Mouse (Mus musculus): ENCODE measurements around the gene Wdr24. TPM values are rescaled to one million over a fixed set of nuclear protein-coding genes. Genes with fewer than 3 reads are reported as not detected.

The Wdr24 gene
- 16.5 and 17.6 TPM in 2 replicates for total RNA-seq (2017)

- ATAC-seq (replicated peaks in 1 of 2; ENCODE audit: insufficient read depth in 1 of 2, low FRiP score in 2 of 2, low TSS enrichment in 1 of 2, low read depth in 1 of 2, poor library complexity in 2 of 2, severe bottlenecking in 2 of 2), result peak; percentile 68 to 78; a peak in 3 of 4 replicates
Measured at GRCm38 (mm10) chr17:25823452-25823851, at the start of gene Wdr24. Wdr24 (plus strand) TSS chr17:25823627.

GRCm38 (mm10) chr17:25775318-25776062, 47.9 kb upstream of the Wdr24 start:
- ATAC-seq (replicated peaks in 1 of 2; ENCODE audit: insufficient read depth in 1 of 2, low FRiP score in 2 of 2, low TSS enrichment in 1 of 2, low read depth in 1 of 2, poor library complexity in 2 of 2, severe bottlenecking in 2 of 2), result no peak

GRCm38 (mm10) chr17:25777948-25778347, 45.5 kb upstream of the Wdr24 start:
- no peak for ATAC-seq (replicated peaks in 1 of 2; ENCODE audit: insufficient read depth in 1 of 2, low FRiP score in 2 of 2, low TSS enrichment in 1 of 2, low read depth in 1 of 2, poor library complexity in 2 of 2, severe bottlenecking in 2 of 2)

- no peak for ATAC-seq (replicated peaks in 1 of 2; ENCODE audit: insufficient read depth in 1 of 2, low FRiP score in 2 of 2, low TSS enrichment in 1 of 2, low read depth in 1 of 2, poor library complexity in 2 of 2, severe bottlenecking in 2 of 2)
Measured at GRCm38 (mm10) chr17:25781339-25781738, 42.1 kb upstream of the Wdr24 start.

GRCm38 (mm10) chr17:25783086-25783485, 40.3 kb upstream of the Wdr24 start:
- ATAC-seq (replicated peaks in 1 of 2; ENCODE audit: insufficient read depth in 1 of 2, low FRiP score in 2 of 2, low TSS enrichment in 1 of 2, low read depth in 1 of 2, poor library complexity in 2 of 2, severe bottlenecking in 2 of 2), result no peak

- no peak for ATAC-seq (replicated peaks in 1 of 2; ENCODE audit: insufficient read depth in 1 of 2, low FRiP score in 2 of 2, low TSS enrichment in 1 of 2, low read depth in 1 of 2, poor library complexity in 2 of 2, severe bottlenecking in 2 of 2)
Measured at GRCm38 (mm10) chr17:25783861-25784574, 39.4 kb upstream of the Wdr24 start.

GRCm38 (mm10) chr17:25785281-25785745, 38.1 kb upstream of the Wdr24 start, which contains the start of gene Haghl:
Haghl (minus strand) TSS chr17:25785673.
- peak; percentile 86 to 88 for ATAC-seq (replicated peaks in 1 of 2; ENCODE audit: insufficient read depth in 1 of 2, low FRiP score in 2 of 2, low TSS enrichment in 1 of 2, low read depth in 1 of 2, poor library complexity in 2 of 2, severe bottlenecking in 2 of 2)

GRCm38 (mm10) chr17:25786280-25786679, 37.1 kb upstream of the Wdr24 start, which contains the start of gene Ccdc78:
Ccdc78 (plus strand) TSS chr17:25786580.
- ATAC-seq (replicated peaks in 1 of 2; ENCODE audit: insufficient read depth in 1 of 2, low FRiP score in 2 of 2, low TSS enrichment in 1 of 2, low read depth in 1 of 2, poor library complexity in 2 of 2, severe bottlenecking in 2 of 2), result no peak

GRCm38 (mm10) chr17:25786781-25787504, 36.5 kb upstream of the Wdr24 start:
- no peak for ATAC-seq (replicated peaks in 1 of 2; ENCODE audit: insufficient read depth in 1 of 2, low FRiP score in 2 of 2, low TSS enrichment in 1 of 2, low read depth in 1 of 2, poor library complexity in 2 of 2, severe bottlenecking in 2 of 2)

GRCm38 (mm10) chr17:25791320-25791842, 32.0 kb upstream of the Wdr24 start:
- no peak for ATAC-seq (replicated peaks in 1 of 2; ENCODE audit: insufficient read depth in 1 of 2, low FRiP score in 2 of 2, low TSS enrichment in 1 of 2, low read depth in 1 of 2, poor library complexity in 2 of 2, severe bottlenecking in 2 of 2)

GRCm38 (mm10) chr17:25791843-25792527, 31.4 kb upstream of the Wdr24 start:
- peak; percentile 42 to 68 for ATAC-seq (replicated peaks in 1 of 2; ENCODE audit: insufficient read depth in 1 of 2, low FRiP score in 2 of 2, low TSS enrichment in 1 of 2, low read depth in 1 of 2, poor library complexity in 2 of 2, severe bottlenecking in 2 of 2)

GRCm38 (mm10) chr17:25792615-25793014, 30.8 kb upstream of the Wdr24 start, which contains the start of gene Fam173a:
Fam173a (minus strand) TSS chr17:25792901.
- peak; percentile 36 to 62 for ATAC-seq (replicated peaks in 1 of 2; ENCODE audit: insufficient read depth in 1 of 2, low FRiP score in 2 of 2, low TSS enrichment in 1 of 2, low read depth in 1 of 2, poor library complexity in 2 of 2, severe bottlenecking in 2 of 2)

GRCm38 (mm10) chr17:25794197-25794596, 29.2 kb upstream of the Wdr24 start:
- ATAC-seq (replicated peaks in 1 of 2; ENCODE audit: insufficient read depth in 1 of 2, low FRiP score in 2 of 2, low TSS enrichment in 1 of 2, low read depth in 1 of 2, poor library complexity in 2 of 2, severe bottlenecking in 2 of 2), result no peak

GRCm38 (mm10) chr17:25794998-25795397, 28.4 kb upstream of the Wdr24 start:
- no peak for ATAC-seq (replicated peaks in 1 of 2; ENCODE audit: insufficient read depth in 1 of 2, low FRiP score in 2 of 2, low TSS enrichment in 1 of 2, low read depth in 1 of 2, poor library complexity in 2 of 2, severe bottlenecking in 2 of 2)

GRCm38 (mm10) chr17:25795609-25796092, 27.8 kb upstream of the Wdr24 start, which contains the start of gene AC134908.4:
AC134908.4 (minus strand) TSS chr17:25795659.
- no peak for ATAC-seq (replicated peaks in 1 of 2; ENCODE audit: insufficient read depth in 1 of 2, low FRiP score in 2 of 2, low TSS enrichment in 1 of 2, low read depth in 1 of 2, poor library complexity in 2 of 2, severe bottlenecking in 2 of 2)

GRCm38 (mm10) chr17:25796211-25796771, 27.1 kb upstream of the Wdr24 start:
- no peak for ATAC-seq (replicated peaks in 1 of 2; ENCODE audit: insufficient read depth in 1 of 2, low FRiP score in 2 of 2, low TSS enrichment in 1 of 2, low read depth in 1 of 2, poor library complexity in 2 of 2, severe bottlenecking in 2 of 2)

Measured in hematopoietic stem cell, adult 5-6 weeks (primary cell).